Mouse (Mus musculus) ZHBTc4 (cell line): Measurements from ENCODE around the gene Aifm1.
"Not testable (repeated sequence)": the region's sequence is repeated elsewhere in the genome, so short reads cannot be mapped to it uniquely, and the experiment has no call there.

Source experiments
- DNase-seq: peaks from one replicate; pipeline ENCODE4 v3.0.0-alpha.2; 2011; ENCODE audit warnings: low read depth, low spot score

Gene Aifm1

GRCm38 (mm10) chrX:48456956-48457355 is 56.4 kb downstream of the Aifm1 start:
- no peak for DNase-seq

GRCm38 (mm10) chrX:48455018-48455417 is 58.3 kb downstream of the Aifm1 start:
- DNase-seq: peak; percentile 43

GRCm38 (mm10) chrX:48454495-48454878 is 58.9 kb downstream of the Aifm1 start:
- DNase-seq: no peak

- DNase-seq: peak; percentile 79
These were observed 59.4 kb downstream of the Aifm1 start for GRCm38 (mm10) chrX:48453736-48454494.

GRCm38 (mm10) chrX:48452931-48453673 is 60.3 kb downstream of the Aifm1 start:
- peak; percentile 42 for DNase-seq

- peak; percentile 27 for DNase-seq
These were observed 61.0 kb downstream of the Aifm1 start for GRCm38 (mm10) chrX:48452231-48452890.

GRCm38 (mm10) chrX:48449646-48450045 is 63.7 kb downstream of the Aifm1 start:
- DNase-seq: no peak

GRCm38 (mm10) chrX:48444677-48445076 is 68.7 kb downstream of the Aifm1 start:
- DNase-seq: no peak

- no peak for DNase-seq
These were observed 71.4 kb downstream of the Aifm1 start for GRCm38 (mm10) chrX:48441954-48442353.

GRCm38 (mm10) chrX:48441548-48441947 is 71.8 kb downstream of the Aifm1 start:
- DNase-seq: no peak

GRCm38 (mm10) chrX:48439036-48439435 is 74.3 kb downstream of the Aifm1 start:
- DNase-seq: peak; percentile 19

GRCm38 (mm10) chrX:48436082-48436481 is 77.3 kb downstream of the Aifm1 start:
- not testable (repeated sequence) for DNase-seq

GRCm38 (mm10) chrX:48435477-48435900 is 77.9 kb downstream of the Aifm1 start:
- DNase-seq: no peak

GRCm38 (mm10) chrX:48434251-48434650 is 79.1 kb downstream of the Aifm1 start:
- no peak for DNase-seq

- peak; percentile 47 for DNase-seq
These were observed 79.8 kb downstream of the Aifm1 start for GRCm38 (mm10) chrX:48433527-48433899.

- DNase-seq: peak; percentile 48
These were observed 80.5 kb downstream of the Aifm1 start for GRCm38 (mm10) chrX:48432599-48433526.

- DNase-seq: peak; percentile 74
These were observed 83.8 kb downstream of the Aifm1 start for GRCm38 (mm10) chrX:48429538-48429937.

GRCm38 (mm10) chrX:48429100-48429499 is 84.3 kb downstream of the Aifm1 start:
- no peak for DNase-seq

- no peak for DNase-seq
These were observed 84.7 kb downstream of the Aifm1 start for GRCm38 (mm10) chrX:48428642-48429041.

- DNase-seq: no peak
These were observed 85.1 kb downstream of the Aifm1 start for GRCm38 (mm10) chrX:48428241-48428640.

GRCm38 (mm10) chrX:48425280-48425679 is 88.1 kb downstream of the Aifm1 start:
- DNase-seq: peak; percentile 22
